Mouse (Mus musculus) testis, adult 2 months (tissue): ENCODE measurements at regions not wholly inside any gene's neighbourhood (a gene's known extent, or its start where the extent isn't known, plus 50 kb on each side); places are given as distances from the start of the nearest gene placed in this dataset.

Experiments used
- H3K27ac ChIP-seq: fragments of 200-500 bp; 2 replicates; pipeline ENCODE4 v1.5.1; 2012; ENCODE audit warnings: low read depth, low read length; ENCODE audit not compliant: control insufficient read depth, insufficient read depth
- H3K27me3 ChIP-seq: fragments of 200-500 bp; 2 replicates; pipeline ENCODE4 v1.6.1; 2012; ENCODE audit warnings: mild to moderate bottlenecking, low read length, moderate library complexity; ENCODE audit not compliant: control insufficient read depth, insufficient read depth
- H3K36me3 ChIP-seq: fragments of 200-500 bp; 2 replicates; pipeline ENCODE4 v1.6.1; 2012; ENCODE audit warnings: mild to moderate bottlenecking, low read length; ENCODE audit not compliant: control insufficient read depth, insufficient read depth
- H3K4me1 ChIP-seq: fragments of 200-500 bp; 2 replicates; pipeline ENCODE4 v1.6.1; 2012; ENCODE audit warnings: low read length; ENCODE audit not compliant: control insufficient read depth, insufficient read depth
- H3K4me3 ChIP-seq: fragments of 200-500 bp; 2 replicates; pipeline ENCODE4 v1.5.1; 2012; ENCODE audit warnings: low read depth, mild to moderate bottlenecking, low read length, moderate library complexity, mixed read lengths; ENCODE audit not compliant: control insufficient read depth
- CTCF ChIP-seq: fragments of 200-500 bp; IDR thresholded peaks from 2 replicates; pipeline ENCODE4 v1.5.1; 2012; ENCODE audit warnings: low read depth, mild to moderate bottlenecking, inconsistent platforms, low read length, moderate library complexity; ENCODE audit not compliant: control insufficient read depth, insufficient read depth, insufficient replicate concordance
- POLR2A ChIP-seq: fragments of 200-500 bp; IDR thresholded peaks from 2 replicates; pipeline ENCODE4 v1.6.1; 2012; ENCODE audit warnings: low read depth, mild to moderate bottlenecking, inconsistent platforms, low read length, moderate library complexity; ENCODE audit not compliant: control insufficient read depth

GRCm38 (mm10) chr17:27261251-27261650 lies 57.0 kb upstream of the Lemd2 start:
- H3K27ac ChIP-seq = no peak overlapping the region
- no peaks in the 10 kb centered on the region for H3K36me3 ChIP-seq
- no peak overlapping the region for H3K4me3 ChIP-seq
- H3K4me1 ChIP-seq = no peaks in the 10 kb centered on the region; the same call in 1 of the 2 replicates
- no peaks in the 10 kb centered on the region for H3K27me3 ChIP-seq
- TF ChIP-seq POLR2A (no peak), CTCF (no peak)

- TF ChIP-seq POLR2A (no peak), CTCF (no peak)
- Histone ChIP-seq H3K36me3 (no peaks in the 10 kb centered on the region), H3K27me3 (no peaks in the 10 kb centered on the region), H3K4me1 (no peaks in the 10 kb centered on the region; the same call in 1 of the 2 replicates), H3K4me3 (no peak overlapping the region), H3K27ac (no peak overlapping the region)
These were observed 55.8 kb upstream of the Lemd2 start for GRCm38 (mm10) chr17:27260116-27260515.

DNA sequence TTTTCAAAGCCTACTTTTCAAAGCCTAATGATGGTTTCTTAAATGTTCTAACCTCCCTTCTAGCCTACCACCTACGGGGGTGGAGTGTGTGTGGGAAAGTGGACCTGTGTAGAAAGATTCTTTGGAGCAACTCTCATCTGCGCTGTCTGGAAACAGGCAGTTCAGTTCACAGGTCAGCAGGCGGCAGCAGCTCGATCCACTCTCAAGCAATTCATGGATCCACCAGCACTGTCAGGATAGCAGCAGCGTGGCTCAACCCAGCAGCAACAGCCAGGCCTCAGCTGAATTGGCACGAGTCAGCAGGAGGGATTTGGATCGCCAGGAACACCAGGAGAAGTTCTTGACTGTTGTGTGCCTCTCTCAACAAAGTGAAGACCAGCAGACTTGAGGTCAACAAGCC lies 53.1 kb upstream of the Lemd2 start:
- Histone ChIP-seq H3K27me3 (no peaks in the 10 kb centered on the region), H3K36me3 (no peaks in the 10 kb centered on the region), H3K4me3 (no peak overlapping the region), H3K27ac (no peak overlapping the region), H3K4me1 (no peaks in the 10 kb centered on the region; the same call in 1 of the 2 replicates)
- TF ChIP-seq CTCF (peak; percentile 53; the same call in 1 of the 2 replicates), POLR2A (no peak)

GRCm38 (mm10) chr17:27255804-27256203 lies 51.5 kb upstream of the Lemd2 start:
- TF ChIP-seq POLR2A = no peak
- no peak for TF ChIP-seq CTCF
- H3K4me1 ChIP-seq = no peaks in the 10 kb centered on the region
- H3K4me3 ChIP-seq = no peak overlapping the region
- no peaks in the 10 kb centered on the region for H3K36me3 ChIP-seq
- no peak overlapping the region for H3K27ac ChIP-seq
- H3K27me3 ChIP-seq = no peaks in the 10 kb centered on the region
